Mouse (Mus musculus) left cerebral cortex, postnatal 14 days (tissue): ENCODE results near the gene Hdac1. TPM values are rescaled to one million over a fixed set of nuclear protein-coding genes. Genes with fewer than 3 reads are reported as not detected.

Experiments
- DNase-seq, 2 experiments: peaks; one replicate each; pipeline ENCODE4 v3.0.0; 2021 to 2022; ENCODE audit warnings: low spot score in 2 of 2, mixed read lengths in 1 of 2
- intact Hi-C: fragments of 180-260 bp; cut with DNase I; formaldehyde crosslinking; loops from one replicate; pipeline ENCODE4 v1.15.1; 2025
- microRNA-seq, 2 experiments: library from miRNA; unstranded; fragments of <30 nt; microRNA quantifications; one replicate each; pipeline ENCODE4 v1.2.0; 2022
- total RNA-seq, 2 experiments: library from RNA; stranded (reverse); gene quantifications; 2 replicates each; pipeline ENCODE4 v1.2.3; 2021

Hdac1 gene
- total RNA-seq, 2 experiments from 2014 or later, result 27.2 to 30.2 TPM

- intact Hi-C loops, result loop anchor here (1.0 kb wide), 1 partner anchor 18 kb away; no protein-coding TSS in a partner anchor
- peak; percentile 77 to 88 for DNase-seq
These were observed 46.6 kb downstream of the Hdac1 start for GRCm38 (mm10) chr4:129495672-129496562.

GRCm38 (mm10) chr4:129494681-129495080 is 47.8 kb downstream of the Hdac1 start:
- DNase-seq, result no peak
- intact Hi-C loops, result loop anchor here (1.0 to 5.0 kb wide), 2 partner anchors 20 to 113 kb away; no protein-coding TSS in a partner anchor

- intact Hi-C loops, result loop anchor here (5.0 kb wide), 1 partner anchor 116 kb away; no protein-coding TSS in a partner anchor
- DNase-seq, result peak in 1 of 2 experiments; percentile 38
These were observed 51.3 kb downstream of the Hdac1 start, which contains the start of the genes Tssk3 and Fam229a for GRCm38 (mm10) chr4:129490972-129491880. TSS of gene Tssk3 (minus strand) at chr4:129491022. TSS of gene Fam229a (plus strand) at chr4:129491190.

GRCm38 (mm10) chr4:129481090-129481489 is 61.4 kb downstream of the Hdac1 start:
- intact Hi-C loops, result no loop called here
- DNase-seq, result no peak

DNA sequence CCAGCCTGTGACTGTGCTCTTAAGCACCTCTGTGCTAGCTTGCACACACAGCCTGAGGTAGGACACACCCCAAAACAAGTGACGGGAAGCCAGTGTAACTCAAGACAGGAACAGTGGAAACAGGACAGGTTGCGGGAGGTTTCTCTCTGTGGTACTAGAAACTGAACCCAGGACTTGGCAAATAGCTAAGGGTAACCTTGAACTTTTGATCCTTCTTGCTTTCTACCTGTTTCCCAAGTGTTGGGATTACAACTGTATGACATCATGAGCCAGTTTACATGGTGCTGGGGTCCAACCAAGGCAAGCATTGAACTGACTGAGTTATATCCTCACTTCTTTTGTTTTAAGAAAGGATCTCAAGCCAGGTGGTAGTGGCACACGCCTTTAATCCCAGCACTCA is 62.6 kb downstream of the Hdac1 start:
- DNase-seq, result no peak
- intact Hi-C loops, result no loop called here

DNA sequence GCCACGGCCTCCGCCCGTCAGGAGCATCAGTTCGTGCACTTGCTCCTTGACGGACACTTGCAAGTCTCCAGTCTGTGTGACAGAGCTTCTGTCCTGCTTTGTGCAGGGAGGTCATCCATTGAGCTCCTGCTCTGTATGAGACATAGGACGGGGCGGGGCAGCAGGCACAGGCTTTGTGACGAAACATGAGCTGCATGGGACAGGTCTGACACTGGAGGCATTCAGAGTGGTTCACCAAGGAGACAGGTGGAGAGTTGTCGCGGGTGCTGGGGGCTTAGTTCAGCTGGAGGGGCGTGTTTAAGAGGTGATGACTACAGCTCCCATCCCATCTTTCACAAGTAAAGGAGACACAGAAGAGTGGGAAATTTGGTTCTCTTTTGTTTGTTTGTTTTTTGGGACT is 66.5 kb downstream of the Hdac1 start:
- DNase-seq, result no peak
- intact Hi-C loops, result no loop called here

Small RNA genes within 50 kb of the gene (microRNA-seq; reads per million reads assigned to microRNA genes)
- gene Mir8119, result 0 reads per million in 2 experiments

Other genes with a start within 250 kb of the Hdac1 start
- gene Rbbp4, start 207.3 kb downstream of the Hdac1 start, total RNA-seq, result 100 to 1,000 TPM; 124 to 129 TPM
- 10 to 100 TPM; 22.4 to 23.5 TPM for gene Zbtb8os, start 207.0 kb downstream of the Hdac1 start, total RNA-seq
- gene Zbtb8a, start 164.6 kb downstream of the Hdac1 start, total RNA-seq, result 1 to 10 TPM; 7.4 to 8.0 TPM
- gene Zbtb8b, start 101.9 kb downstream of the Hdac1 start, total RNA-seq, result 1 to 10 TPM; 4.4 TPM
- 10 to 100 TPM; 48.2 to 52.0 TPM for gene Bsdc1, start 81.1 kb downstream of the Hdac1 start, total RNA-seq
- under 1 TPM; 0.29 to 0.44 TPM for gene Tssk3, start 51.7 kb downstream of the Hdac1 start, total RNA-seq
- gene Fam229a, start 51.5 kb downstream of the Hdac1 start, total RNA-seq, result under 1 TPM in 1 of 2 experiments, not detected in 1; 0.87 TPM
- 100 to 1,000 TPM; 538 to 599 TPM for gene Marcksl1, start 29.1 kb downstream of the Hdac1 start, total RNA-seq
- gene Lck, start 30.9 kb upstream of the Hdac1 start, total RNA-seq, result 1 to 10 TPM; 5.5 to 8.5 TPM
- not detected for gene Fam167b, start 35.8 kb upstream of the Hdac1 start, total RNA-seq
- gene Eif3i, start 57.9 kb upstream of the Hdac1 start, total RNA-seq, result 100 to 1,000 TPM; 139 to 140 TPM
- 100 to 1,000 TPM in 1 of 2 experiments, 10 to 100 TPM in 1; 91.8 to 105 TPM for gene Tmem234, start 58.0 kb upstream of the Hdac1 start, total RNA-seq
- 1 to 10 TPM; 2.7 to 3.9 TPM for gene Dcdc2b, start 71.5 kb upstream of the Hdac1 start, total RNA-seq
- gene Iqcc, start 76.4 kb upstream of the Hdac1 start, total RNA-seq, result 10 to 100 TPM; 29.3 to 35.1 TPM
- gene Ccdc28b, start 81.2 kb upstream of the Hdac1 start, total RNA-seq, result 100 to 1,000 TPM; 103 to 110 TPM
- 10 to 100 TPM; 40.2 to 45.5 TPM for gene Txlna, start 98.4 kb upstream of the Hdac1 start, total RNA-seq
- 10 to 100 TPM; 89.2 to 94.5 TPM for gene Kpna6, start 130.1 kb upstream of the Hdac1 start, total RNA-seq
- gene Tmem39b, start 154.1 kb upstream of the Hdac1 start, total RNA-seq, result 10 to 100 TPM; 12.6 to 15.3 TPM
- gene Khdrbs1, start 199.6 kb upstream of the Hdac1 start, total RNA-seq, result 10 to 100 TPM; 88.9 to 90.4 TPM